Mouse (Mus musculus) cerebellum, adult 2 months (tissue): ENCODE measurements at regions not wholly inside any gene's neighbourhood (a gene's known extent, or its start where the extent isn't known, plus 50 kb on each side); places are given as distances from the start of the nearest gene placed in this dataset.

ENCODE experiments used
- CTCF ChIP-seq: fragments of 200-500 bp; IDR thresholded peaks from 2 replicates; pipeline ENCODE4 v1.5.1; 2011; ENCODE audit warnings: low read depth, mild to moderate bottlenecking, control low read depth, low read length, moderate library complexity, borderline replicate concordance; ENCODE audit not compliant: insufficient read depth
- POLR2A ChIP-seq: fragments of 200-500 bp; IDR thresholded peaks from 2 replicates; pipeline ENCODE4 v1.6.1; 2011; ENCODE audit warnings: low read length, control low read depth, borderline replicate concordance; ENCODE audit not compliant: insufficient read depth

DNA sequence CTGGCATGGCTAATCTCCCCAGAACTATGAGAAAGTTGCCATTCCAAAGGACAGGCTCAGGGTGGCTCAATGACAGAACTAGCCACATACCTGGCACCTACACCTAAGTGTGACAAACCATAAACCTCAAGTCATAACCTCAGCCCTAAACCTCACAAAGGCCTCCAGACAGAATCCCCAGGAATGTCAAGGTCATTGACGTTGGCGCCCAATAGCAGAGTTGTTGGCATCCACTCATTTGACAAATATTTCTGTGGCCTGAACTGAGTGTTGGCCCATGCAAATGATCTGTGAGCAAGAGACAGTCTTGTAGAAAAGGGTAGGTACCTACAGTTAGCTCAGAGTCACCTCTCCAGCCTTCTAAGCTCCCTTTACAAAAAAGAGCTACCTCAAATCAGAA, 80.3 kb upstream of the Agap1 start:
- no peak for TF ChIP-seq CTCF
- TF ChIP-seq POLR2A, result no peak
